Mouse (Mus musculus) embryo, embryonic 10.5 days (tissue): Measurements from ENCODE around the gene Slc25a17.

Experiments
- DNase-seq: peaks from one replicate; pipeline ENCODE4 v3.0.0-alpha.2; 2015; ENCODE audit warnings: low spot score

The Slc25a17 gene

GRCm38 (mm10) chr15:81355146-81355761 lies 5.4 kb downstream of the Slc25a17 start:
- peak; percentile 80 for DNase-seq

GRCm38 (mm10) chr15:81352638-81353037 lies 8.0 kb downstream of the Slc25a17 start:
- DNase-seq = no peak

GRCm38 (mm10) chr15:81350401-81350800 lies 10.2 kb downstream of the Slc25a17 start:
- no peak for DNase-seq

- no peak for DNase-seq
Observed at GRCm38 (mm10) chr15:81348366-81348765, 12.2 kb downstream of the Slc25a17 start.

GRCm38 (mm10) chr15:81347466-81347865 lies 13.1 kb downstream of the Slc25a17 start:
- DNase-seq = no peak

GRCm38 (mm10) chr15:81341426-81341825 lies 19.2 kb downstream of the Slc25a17 start:
- no peak for DNase-seq

- no peak for DNase-seq
Observed at GRCm38 (mm10) chr15:81339158-81339557, 21.5 kb downstream of the Slc25a17 start.

GRCm38 (mm10) chr15:81336466-81336865 lies 24.1 kb downstream of the Slc25a17 start:
- no peak for DNase-seq

GRCm38 (mm10) chr15:81332517-81332916 lies 28.1 kb downstream of the Slc25a17 start:
- no peak for DNase-seq

GRCm38 (mm10) chr15:81330816-81331433 lies 29.7 kb downstream of the Slc25a17 start:
- DNase-seq = no peak

- DNase-seq = peak; percentile 42
Observed at GRCm38 (mm10) chr15:81329721-81330369, 30.8 kb downstream of the Slc25a17 start.

- DNase-seq = no peak
Observed at GRCm38 (mm10) chr15:81327501-81327900, 33.1 kb downstream of the Slc25a17 start.

- no peak for DNase-seq
Observed at GRCm38 (mm10) chr15:81324979-81325378, 35.6 kb downstream of the Slc25a17 start.

- no peak for DNase-seq
Observed at GRCm38 (mm10) chr15:81320137-81320536, 40.5 kb downstream of the Slc25a17 start.

GRCm38 (mm10) chr15:81319462-81319861 lies 41.1 kb downstream of the Slc25a17 start:
- no peak for DNase-seq

- DNase-seq = no peak
Observed at GRCm38 (mm10) chr15:81313928-81314327, 46.7 kb downstream of the Slc25a17 start.

- DNase-seq = no peak
Observed at GRCm38 (mm10) chr15:81311026-81311425, 49.6 kb downstream of the Slc25a17 start.

GRCm38 (mm10) chr15:81310353-81310752 lies 50.3 kb downstream of the Slc25a17 start:
- no peak for DNase-seq

- DNase-seq = no peak
Observed at GRCm38 (mm10) chr15:81308038-81308437, 52.6 kb downstream of the Slc25a17 start.

GRCm38 (mm10) chr15:81306501-81306900 lies 54.1 kb downstream of the Slc25a17 start:
- no peak for DNase-seq

- DNase-seq = no peak
Observed at GRCm38 (mm10) chr15:81305035-81305434, 55.6 kb downstream of the Slc25a17 start.

GRCm38 (mm10) chr15:81304006-81304405 lies 56.6 kb downstream of the Slc25a17 start:
- no peak for DNase-seq

GRCm38 (mm10) chr15:81302151-81302808 lies 58.3 kb downstream of the Slc25a17 start:
- DNase-seq = peak; percentile 22
